9 mouse cellular contexts compared by ENCODE assay signal in the genomic region with DNA sequence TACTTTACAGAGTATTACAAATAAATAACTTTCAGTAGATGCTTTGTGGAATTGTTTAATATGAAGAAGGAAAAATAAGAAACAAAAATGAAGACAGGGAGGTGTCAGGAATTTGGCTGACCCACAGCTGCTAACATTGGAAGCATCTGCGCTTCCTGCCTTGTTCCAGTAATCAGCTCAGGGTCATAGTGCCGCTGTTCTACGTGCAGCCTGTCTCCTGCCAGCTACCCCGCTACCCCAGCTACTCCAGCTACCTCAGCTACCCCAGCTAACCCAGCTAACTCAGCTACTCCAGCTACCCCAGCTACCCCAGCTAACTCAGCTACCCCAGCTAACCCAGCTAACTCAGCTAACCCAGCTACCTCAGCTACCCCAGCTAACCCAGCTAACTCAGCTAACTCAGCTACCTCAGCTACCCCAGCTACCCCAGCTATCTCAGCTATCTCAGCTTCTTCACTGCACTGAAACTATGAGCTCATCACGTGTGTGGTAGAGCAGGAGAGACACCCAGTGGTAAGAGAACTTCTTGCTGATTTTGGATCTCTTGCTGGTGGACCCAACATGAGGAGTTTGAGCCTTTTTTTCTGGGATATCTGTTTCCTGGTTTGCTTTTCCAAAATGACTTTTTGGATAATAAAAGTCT. TPM values are rescaled to one million over a fixed set of nuclear protein-coding genes. Genes with fewer than 3 reads are reported as not detected.
DNase-seq lines count a peak whose midpoint lies in the region; ATAC-seq and TF ChIP-seq lines count a peak whose summit lies in the region.
"Had no signal": no experiment of that assay in that cellular context is flagged by ENCODE, and none has a peak within 500 bp of the region (broad histone marks: within the 10 kb centered on the region; RNA-seq: fewer than 3 reads in every experiment).

No protein-coding gene starts in this region.

- no peaks in the 10 kb centered on the region for H3K36me3 ChIP-seq in forebrain, embryonic 16.5 days (ENCODE audit: control insufficient read depth, insufficient read depth)
- H3K36me3 ChIP-seq in forebrain, embryonic 12.5 days (replicated peaks), result peaks cover 35% of the 10 kb centered on the region
- peaks cover 62% of the 10 kb centered on the region for H3K36me3 ChIP-seq in lung, embryonic 14.5 days (ENCODE audit: insufficient read depth)
- H3K36me3 ChIP-seq in splenic B cell, adult 2 months (ENCODE audit: control insufficient read depth, insufficient read depth, low read length, poor library complexity, severe bottlenecking), result peaks cover 5% of the 10 kb centered on the region; the same call in 1 of the 2 replicates
- peaks cover 57% of the 10 kb centered on the region for H3K36me3 ChIP-seq in midbrain, embryonic 10.5 days

- peak; percentile 54 for TF ChIP-seq CTCF in lung, embryonic 14.5 days (IDR thresholded peaks at IDR 0.05; ENCODE audit: low read depth)

- DNase-seq in lung, embryonic 14.5 days, result peak; percentile 65
- no peak for DNase-seq in lung, adult 18-20 months
- peak; percentile 25 for DNase-seq in induced T-regulatory cell, adult 2 months (ENCODE audit: low read depth)
- DNase-seq in splenic B cell, adult 2 months (ENCODE audit: low read depth, low spot score), result peak; percentile 13
- no peak for DNase-seq in spleen, postnatal 4 days (ENCODE audit: low spot score in 2 of 2)
- no peak for DNase-seq in midbrain, embryonic 10.5 days (ENCODE audit: low spot score)

- H3K4me3 ChIP-seq in forebrain, embryonic 16.5 days (replicated peaks; ENCODE audit: low read length), result no peak overlapping the region
- H3K4me3 ChIP-seq in forebrain, embryonic 12.5 days (replicated peaks), result no peak overlapping the region
- no peak overlapping the region for H3K4me3 ChIP-seq in lung, embryonic 14.5 days (ENCODE audit: low read depth, low read length)
- no peak overlapping the region for H3K4me3 ChIP-seq in midbrain, embryonic 10.5 days
- H3K4me3 ChIP-seq: embryonic facial prominence, embryonic 13.5 days had no signal

- ATAC-seq in forebrain, embryonic 16.5 days, result peak; percentile 62; the same call in 1 of the 2 replicates
- ATAC-seq in forebrain, embryonic 12.5 days (ENCODE audit: low FRiP score), result no peak
- peak; percentile 55; the same call in 1 of the 2 replicates for ATAC-seq in lung, embryonic 14.5 days (ENCODE audit: insufficient read depth)

- no peaks in the 10 kb centered on the region for H3K27me3 ChIP-seq in forebrain, embryonic 16.5 days (replicated peaks; ENCODE audit: control insufficient read depth, insufficient read depth, low read length)
- H3K27me3 ChIP-seq in forebrain, embryonic 12.5 days, result no peaks in the 10 kb centered on the region
- no peaks in the 10 kb centered on the region for H3K27me3 ChIP-seq in lung, embryonic 14.5 days (ENCODE audit: insufficient read depth, low read length)
- no peaks in the 10 kb centered on the region for H3K27me3 ChIP-seq in splenic B cell, adult 2 months (ENCODE audit: control insufficient read depth, insufficient read depth, low read length, poor library complexity, severe bottlenecking)
- H3K27me3 ChIP-seq in midbrain, embryonic 10.5 days (ENCODE audit: low read depth, poor library complexity, severe bottlenecking), result no peaks in the 10 kb centered on the region
- H3K27me3 ChIP-seq: embryonic facial prominence, embryonic 13.5 days had no signal

- WGBS in forebrain, embryonic 16.5 days, result 78% methylated on average over 5 of the region's 5 CpGs
- WGBS in forebrain, embryonic 12.5 days, result 84% methylated on average over 5 of the region's 5 CpGs
- 56% methylated on average over 5 of the region's 5 CpGs for WGBS in lung, embryonic 14.5 days
- 79% methylated on average over 5 of the region's 5 CpGs for WGBS in midbrain, embryonic 10.5 days

- H3K4me1 ChIP-seq in forebrain, embryonic 16.5 days (replicated peaks; ENCODE audit: control insufficient read depth, insufficient read depth, low read length), result no peaks in the 10 kb centered on the region
- H3K4me1 ChIP-seq in forebrain, embryonic 12.5 days, result no peaks in the 10 kb centered on the region
- no peaks in the 10 kb centered on the region for H3K4me1 ChIP-seq in lung, embryonic 14.5 days (ENCODE audit: insufficient read depth)
- H3K4me1 ChIP-seq in midbrain, embryonic 10.5 days, result peaks cover 9% of the 10 kb centered on the region

- no peak overlapping the region for H3K4me2 ChIP-seq in forebrain, embryonic 16.5 days (ENCODE audit: low read length)
- H3K4me2 ChIP-seq in forebrain, embryonic 12.5 days, result no peak overlapping the region
- no peak overlapping the region for H3K4me2 ChIP-seq in lung, embryonic 14.5 days
- H3K4me2 ChIP-seq: embryonic facial prominence, embryonic 13.5 days had no signal

- no peaks in the 10 kb centered on the region for H3K9me3 ChIP-seq in forebrain, embryonic 16.5 days (ENCODE audit: control insufficient read depth, low read length)
- H3K9me3 ChIP-seq in forebrain, embryonic 12.5 days, result no peaks in the 10 kb centered on the region
- H3K9me3 ChIP-seq in lung, embryonic 14.5 days (ENCODE audit: low read depth, low read length), result no peaks in the 10 kb centered on the region
- no peaks in the 10 kb centered on the region for H3K9me3 ChIP-seq in midbrain, embryonic 10.5 days (replicated peaks)
- H3K9me3 ChIP-seq: embryonic facial prominence, embryonic 13.5 days had no signal

- H3K27ac ChIP-seq in forebrain, embryonic 16.5 days (ENCODE audit: low read length), result no peak overlapping the region
- H3K27ac ChIP-seq in forebrain, embryonic 12.5 days, result no peak overlapping the region
- no peak overlapping the region for H3K27ac ChIP-seq in lung, embryonic 14.5 days (ENCODE audit: low read depth)
- H3K27ac ChIP-seq in midbrain, embryonic 10.5 days (replicated peaks), result no peak overlapping the region
- H3K27ac ChIP-seq: embryonic facial prominence, embryonic 13.5 days had no signal

- H3K9ac ChIP-seq in forebrain, embryonic 16.5 days (replicated peaks; ENCODE audit: low read depth, low read length), result no peak overlapping the region
- H3K9ac ChIP-seq in forebrain, embryonic 12.5 days, result no peak overlapping the region
- H3K9ac ChIP-seq in lung, embryonic 14.5 days, result no peak overlapping the region
- H3K9ac ChIP-seq: embryonic facial prominence, embryonic 13.5 days had no signal

RNA-seq across cellular contexts. Expression of gene Gpr180, which starts 14.8 kb away (rescaled TPM):
- polyA plus RNA-seq in forebrain, embryonic 16.5 days (2015; fragmentation: Nextera tagmentation; extraction: Ambion mirVana), result 32.7 and 33.5 TPM in 2 replicates
- polyA plus RNA-seq in forebrain, embryonic 12.5 days (2016; fragmentation: Nextera tagmentation; extraction: Ambion mirVana), result 29.9 and 31.9 TPM in 2 replicates
- 64.2 and 66.8 TPM in 2 replicates for polyA plus RNA-seq in lung, embryonic 14.5 days (2014; fragmentation: Nextera tagmentation; extraction: Ambion mirVana)
- 35.8 and 38.5 TPM in 2 replicates for polyA plus RNA-seq in midbrain, embryonic 10.5 days (2016; fragmentation: Nextera tagmentation; extraction: Ambion mirVana)

RNA-seq across cellular contexts. Expression of gene Tgds, which starts 19.2 kb away (rescaled TPM):
- polyA plus RNA-seq in forebrain, embryonic 16.5 days (2015; fragmentation: Nextera tagmentation; extraction: Ambion mirVana), result 20.2 and 22.8 TPM in 2 replicates
- 24.7 and 26.9 TPM in 2 replicates for polyA plus RNA-seq in forebrain, embryonic 12.5 days (2016; fragmentation: Nextera tagmentation; extraction: Ambion mirVana)
- polyA plus RNA-seq in lung, embryonic 14.5 days (2014; fragmentation: Nextera tagmentation; extraction: Ambion mirVana), result 32.6 and 33.0 TPM in 2 replicates
- 28.3 and 29.1 TPM in 2 replicates for polyA plus RNA-seq in midbrain, embryonic 10.5 days (2016; fragmentation: Nextera tagmentation; extraction: Ambion mirVana)

Comparison
In these comparisons a context has a peak if more than half of its experiments do, and no peak if none do; other contexts are left out.
1. DNase-seq: peak in lung, embryonic 14.5 days (single experiment), induced T-regulatory cell, adult 2 months (single experiment) and splenic B cell, adult 2 months (single experiment); none in lung, adult 18-20 months (0 of 2), spleen, postnatal 4 days (0 of 2) and midbrain, embryonic 10.5 days (single experiment).